Mouse (Mus musculus) midbrain, embryonic 15.5 days (tissue): ENCODE results near the gene Htr1d. TPM values are rescaled to one million over a fixed set of nuclear protein-coding genes. Genes with fewer than 3 reads are reported as not detected.

Source experiments
- ATAC-seq: fragments of 200-750 bp; cut with Nextera tagmentation; replicated peaks from 2 replicates; pipeline ENCODE4 v1.8.0; 2017; ENCODE audit warnings: moderate TSS enrichment
- H3K27ac ChIP-seq: fragments of 300-500 bp; sonication (generic); 2 replicates; pipeline ENCODE4 v1.5.1; 2015; ENCODE audit warnings: mild to moderate bottlenecking, inconsistent platforms
- H3K27me3 ChIP-seq: fragments of 300-500 bp; sonication (generic); replicated peaks from 2 replicates; pipeline ENCODE4 v1.6.1; 2015; ENCODE audit warnings: inconsistent platforms
- H3K36me3 ChIP-seq: fragments of 300-500 bp; sonication (generic); replicated peaks from 2 replicates; pipeline ENCODE4 v1.6.1; 2015; ENCODE audit warnings: inconsistent platforms
- H3K4me1 ChIP-seq: fragments of 300-500 bp; sonication (generic); 2 replicates; pipeline ENCODE4 v1.6.1; 2015; ENCODE audit warnings: inconsistent platforms
- H3K4me2 ChIP-seq: fragments of 300-500 bp; sonication (generic); 2 replicates; pipeline ENCODE4 v1.6.1; 2015; ENCODE audit warnings: inconsistent platforms, mild to moderate bottlenecking, moderate library complexity
- H3K4me3 ChIP-seq: fragments of 300-500 bp; sonication (generic); 2 replicates; pipeline ENCODE4 v1.5.1; 2015; ENCODE audit warnings: mild to moderate bottlenecking, inconsistent platforms
- H3K9ac ChIP-seq: fragments of 300-500 bp; sonication (generic); 2 replicates; pipeline ENCODE4 v1.6.1; 2015; ENCODE audit warnings: mild to moderate bottlenecking, inconsistent platforms
- H3K9me3 ChIP-seq: fragments of 300-500 bp; sonication (generic); 2 replicates; pipeline ENCODE4 v1.6.1; 2016; ENCODE audit warnings: inconsistent platforms
- WGBS: fragments of 180-500 bp; shearing (Covaris S2); methylation state at CpG from one replicate; pipeline ENCODE4 v1.1.7; 2015; ENCODE audit warnings: mixed read lengths; 5-methylcytosine and 5-hydroxymethylcytosine counted together
- polyA plus RNA-seq: library from polyadenylated mRNA; unstranded; fragments of >200 nt; fragmentation: Nextera tagmentation; extraction: Ambion mirVana; gene quantifications from 2 replicates; pipeline ENCODE4 v1.2.1, GENCODE M21; 2015

Htr1d gene
- polyA plus RNA-seq, 1 experiment from 2014 or later = 1.4 TPM

- ATAC-seq = no peak
- Histone ChIP-seq H3K4me1 (peaks cover 15% of the 10 kb centered on the region), H3K9ac (peak overlapping the region; percentile 53), H3K4me2 (peak overlapping the region; percentile 95), H3K27ac (no peak overlapping the region), H3K27me3 (peaks cover 37% of the 10 kb centered on the region), H3K9me3 (no peaks in the 10 kb centered on the region), H3K36me3 (no peaks in the 10 kb centered on the region), H3K4me3 (peak overlapping the region; percentile 49)
- WGBS = 2% methylated on average over 15 of the region's 15 CpGs
Measured at GRCm38 (mm10) chr4:136425000-136425288, 1.6 kb downstream of the Htr1d start.

DNA sequence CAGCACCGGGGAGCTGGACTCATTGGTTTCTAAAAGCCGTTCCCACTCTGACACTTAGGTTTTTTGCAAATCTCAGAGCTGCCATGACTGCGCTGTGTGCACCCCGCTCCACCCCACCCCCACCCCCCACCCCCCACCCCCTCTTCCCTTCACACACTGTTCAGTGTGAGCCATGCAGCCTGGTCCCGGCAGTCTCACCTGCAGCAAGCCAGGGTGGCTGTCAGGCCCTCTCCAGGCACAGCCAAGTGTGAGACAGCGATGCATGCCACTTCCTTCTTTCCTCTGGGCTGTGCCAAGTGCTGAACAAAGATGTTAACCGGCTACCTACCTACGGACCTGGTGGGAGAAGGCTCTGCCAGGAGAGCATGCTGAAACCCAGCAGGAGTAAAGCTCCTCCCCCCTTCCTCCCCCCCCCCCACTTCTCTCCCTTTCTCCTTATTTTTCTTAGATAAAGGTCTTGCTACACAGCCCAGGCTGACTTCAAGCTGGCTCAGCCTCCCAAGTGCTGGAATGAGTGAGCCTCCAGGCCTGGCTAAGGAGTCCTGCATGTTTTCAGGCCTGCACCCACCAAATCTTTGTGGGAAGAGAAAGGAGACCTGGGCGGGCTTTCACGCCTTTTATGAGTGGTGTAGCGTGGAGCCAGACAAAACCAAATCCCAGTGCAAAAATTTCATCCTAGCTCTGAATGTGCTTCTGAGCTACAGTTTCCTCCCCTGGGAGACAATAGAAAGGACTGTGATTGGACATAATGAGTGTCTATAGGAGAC lies 7.5 kb downstream of the Htr1d start:
- H3K9ac ChIP-seq = no peak overlapping the region
- no peaks in the 10 kb centered on the region for H3K36me3 ChIP-seq
- H3K4me2 ChIP-seq = no peak overlapping the region
- H3K4me3 ChIP-seq = no peak overlapping the region
- no peaks in the 10 kb centered on the region for H3K9me3 ChIP-seq
- H3K27ac ChIP-seq = no peak overlapping the region
- 20% methylated on average over 11 of the region's 11 CpGs for WGBS
- no peak for ATAC-seq
- H3K4me1 ChIP-seq = peaks cover 12% of the 10 kb centered on the region
- H3K27me3 ChIP-seq = 0 out of 2 replicates have a peak, but pooled peaks cover 4% of the 10 kb centered on the region

DNA sequence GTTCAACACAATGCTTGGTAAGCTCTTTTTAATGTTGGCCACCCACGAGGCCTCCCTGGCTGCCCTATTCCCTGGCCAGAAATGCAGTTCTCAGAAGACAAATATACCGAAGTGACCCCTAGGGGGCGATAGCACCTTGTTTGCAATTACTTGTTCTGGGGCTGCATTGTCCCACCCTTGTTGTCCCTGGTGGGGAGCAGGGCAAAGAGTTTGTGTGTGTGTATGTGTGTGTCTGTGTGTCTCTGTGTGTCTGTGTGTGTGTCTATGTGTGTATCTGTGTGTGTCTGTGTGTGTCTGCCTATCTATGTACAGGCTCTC lies 8.0 kb downstream of the Htr1d start:
- Histone ChIP-seq H3K36me3 (no peaks in the 10 kb centered on the region), H3K27ac (no peak overlapping the region), H3K9me3 (no peaks in the 10 kb centered on the region), H3K4me1 (peaks cover 12% of the 10 kb centered on the region), H3K4me2 (no peak overlapping the region), H3K9ac (no peak overlapping the region), H3K4me3 (no peak overlapping the region), H3K27me3 (0 out of 2 replicates have a peak, but pooled peaks cover 4% of the 10 kb centered on the region)
- 0% methylated on average over 3 of the region's 3 CpGs for WGBS
- no peak; the same call in 1 of the 2 replicates for ATAC-seq

DNA sequence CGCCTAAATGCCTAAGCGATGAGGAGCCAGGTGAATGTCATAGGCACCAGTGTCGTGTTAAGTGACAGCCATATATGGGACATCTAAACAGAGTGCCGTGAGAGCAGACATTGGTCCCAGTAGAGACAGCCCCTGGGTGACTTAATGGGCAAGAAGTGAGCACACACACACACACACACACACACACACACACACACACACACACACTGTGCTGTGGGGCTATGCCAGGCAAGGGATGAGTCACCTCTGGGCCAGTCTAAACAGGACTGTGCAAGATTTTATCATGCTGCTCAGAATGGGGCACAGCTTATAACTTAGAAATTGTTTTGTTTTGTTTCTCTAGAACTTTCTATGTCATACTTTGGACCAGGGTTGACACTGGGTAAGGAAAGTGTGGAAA lies 10.7 kb downstream of the Htr1d start:
- Histone ChIP-seq H3K9ac (no peak overlapping the region), H3K4me2 (no peak overlapping the region), H3K9me3 (no peaks in the 10 kb centered on the region), H3K36me3 (no peaks in the 10 kb centered on the region), H3K27me3 (0 out of 2 replicates have a peak, but pooled peaks cover 4% of the 10 kb centered on the region), H3K4me1 (peaks cover 12% of the 10 kb centered on the region), H3K4me3 (no peak overlapping the region), H3K27ac (no peak overlapping the region)
- no peak for ATAC-seq
- WGBS = 97% methylated on average over 4 of the region's 4 CpGs

DNA sequence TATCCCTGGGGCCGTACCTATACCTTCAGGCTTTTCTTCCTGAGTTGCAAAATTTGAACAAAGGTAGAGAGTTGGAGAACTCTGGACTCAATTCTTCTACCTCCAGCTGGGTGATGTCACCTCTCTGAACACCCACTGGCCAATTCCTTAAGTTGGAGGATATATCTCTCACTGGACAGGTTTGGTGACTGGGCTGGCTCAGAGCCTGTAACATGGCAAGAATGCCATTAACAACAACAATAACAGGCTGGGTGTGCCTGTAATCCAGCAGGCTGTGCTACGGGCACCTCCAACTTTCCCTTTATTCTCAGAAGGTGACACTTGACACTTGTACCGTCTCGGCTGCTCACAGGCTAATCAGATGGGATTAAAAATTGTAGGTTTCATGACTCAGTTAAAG lies 15.8 kb downstream of the Htr1d start:
- no peaks in the 10 kb centered on the region for H3K9me3 ChIP-seq
- H3K27ac ChIP-seq = no peak overlapping the region
- 55% methylated on average over 4 of the region's 4 CpGs for WGBS
- H3K4me1 ChIP-seq = no peaks in the 10 kb centered on the region
- no peaks in the 10 kb centered on the region for H3K27me3 ChIP-seq
- no peak overlapping the region for H3K4me3 ChIP-seq
- no peak overlapping the region for H3K9ac ChIP-seq
- no peak for ATAC-seq
- H3K36me3 ChIP-seq = no peaks in the 10 kb centered on the region
- no peak overlapping the region for H3K4me2 ChIP-seq

- Histone ChIP-seq H3K9me3 (no peaks in the 10 kb centered on the region), H3K27me3 (no peaks in the 10 kb centered on the region), H3K4me1 (no peaks in the 10 kb centered on the region), H3K27ac (no peak overlapping the region), H3K36me3 (no peaks in the 10 kb centered on the region), H3K4me3 (no peak overlapping the region), H3K9ac (no peak overlapping the region), H3K4me2 (no peak overlapping the region)
- WGBS = 70% methylated on average over 15 of the region's 15 CpGs
- ATAC-seq = no peak
Measured at GRCm38 (mm10) chr4:136441354-136442043, 18.2 kb downstream of the Htr1d start.

DNA sequence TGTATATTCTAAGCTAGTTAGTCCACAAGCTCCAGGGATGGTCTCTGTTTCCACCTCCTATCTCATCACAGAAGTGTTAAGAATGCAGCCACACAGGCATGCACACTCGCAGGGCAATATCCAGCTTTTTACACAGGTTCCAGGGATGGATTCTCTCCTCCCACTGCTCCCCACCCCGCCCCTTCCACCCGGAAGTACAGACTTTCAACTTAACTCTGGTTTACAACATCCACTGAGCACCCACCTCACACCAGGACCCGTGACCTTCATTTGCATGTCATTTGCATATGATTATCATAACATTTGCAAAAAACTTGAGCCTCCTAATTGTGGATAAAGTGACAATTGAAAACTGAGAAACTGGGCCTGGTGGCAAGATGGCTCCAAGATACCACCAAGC lies 21.2 kb downstream of the Htr1d start:
- H3K9me3 ChIP-seq = no peaks in the 10 kb centered on the region
- H3K4me2 ChIP-seq = no peak overlapping the region
- no peak overlapping the region for H3K27ac ChIP-seq
- H3K27me3 ChIP-seq = no peaks in the 10 kb centered on the region
- H3K4me3 ChIP-seq = no peak overlapping the region
- ATAC-seq = no peak
- H3K36me3 ChIP-seq = no peaks in the 10 kb centered on the region
- 76% methylated on average over 4 of the region's 4 CpGs for WGBS
- H3K9ac ChIP-seq = no peak overlapping the region
- no peaks in the 10 kb centered on the region for H3K4me1 ChIP-seq

DNA sequence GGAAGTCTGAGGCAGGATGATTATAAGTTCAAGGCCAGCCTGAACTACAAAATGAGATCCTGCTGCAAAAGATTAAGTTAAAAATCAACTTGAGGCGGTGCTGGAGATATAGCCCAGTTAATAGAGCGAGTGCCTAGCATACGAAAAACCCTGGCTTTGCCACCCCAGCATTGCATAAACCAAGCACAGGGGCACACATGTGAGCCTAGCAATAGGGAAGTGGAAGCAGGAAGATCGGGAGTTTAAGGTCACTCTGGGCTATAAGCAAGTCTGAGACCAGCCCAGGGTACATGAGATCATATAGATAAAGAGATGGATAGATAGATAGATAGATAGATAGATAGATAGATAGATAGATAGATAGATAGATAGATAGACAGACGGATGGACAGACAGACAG lies 26.5 kb downstream of the Htr1d start:
- H3K4me1 ChIP-seq = 0 out of 2 replicates have a peak, but pooled peaks cover under 1% of the 10 kb centered on the region
- no peak overlapping the region for H3K27ac ChIP-seq
- no peak overlapping the region for H3K4me2 ChIP-seq
- no peak for ATAC-seq
- H3K4me3 ChIP-seq = no peak overlapping the region
- no peaks in the 10 kb centered on the region for H3K27me3 ChIP-seq
- H3K9ac ChIP-seq = no peak overlapping the region
- no peaks in the 10 kb centered on the region for H3K9me3 ChIP-seq
- WGBS = 92% methylated on average over 5 of the region's 5 CpGs
- H3K36me3 ChIP-seq = no peaks in the 10 kb centered on the region

GRCm38 (mm10) chr4:136450271-136450670 lies 26.9 kb downstream of the Htr1d start:
- H3K4me2 ChIP-seq = no peak overlapping the region
- H3K4me3 ChIP-seq = no peak overlapping the region
- no peaks in the 10 kb centered on the region for H3K9me3 ChIP-seq
- H3K36me3 ChIP-seq = no peaks in the 10 kb centered on the region
- ATAC-seq = no peak
- WGBS = 83% methylated on average over 4 of the region's 4 CpGs
- 0 out of 2 replicates have a peak, but pooled peaks cover 4% of the 10 kb centered on the region for H3K4me1 ChIP-seq
- no peak overlapping the region for H3K27ac ChIP-seq
- H3K27me3 ChIP-seq = no peaks in the 10 kb centered on the region
- H3K9ac ChIP-seq = no peak overlapping the region

DNA sequence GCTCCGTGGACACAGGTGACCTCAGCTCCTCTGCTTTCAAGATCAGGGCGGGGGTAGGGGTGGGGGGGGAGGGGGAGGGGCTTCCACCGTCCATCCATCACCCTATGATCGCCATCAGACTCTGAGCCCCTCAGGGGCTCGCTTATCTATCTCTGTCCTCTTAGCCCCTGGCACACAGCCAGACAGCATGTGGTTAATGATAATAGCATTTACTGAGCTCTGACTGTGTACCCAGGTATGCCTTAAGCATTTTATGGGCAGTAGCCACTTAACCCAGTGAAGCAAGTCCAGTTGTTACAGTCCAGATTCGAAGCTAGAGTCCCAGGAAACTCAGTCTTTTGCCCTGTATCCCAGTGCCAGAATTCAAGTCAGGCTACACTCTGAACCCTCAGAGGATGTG lies 28.2 kb downstream of the Htr1d start:
- Histone ChIP-seq H3K4me2 (no peak overlapping the region), H3K27me3 (no peaks in the 10 kb centered on the region), H3K9ac (no peak overlapping the region), H3K4me1 (0 out of 2 replicates have a peak, but pooled peaks cover 4% of the 10 kb centered on the region), H3K27ac (no peak overlapping the region), H3K36me3 (no peaks in the 10 kb centered on the region), H3K9me3 (no peaks in the 10 kb centered on the region), H3K4me3 (no peak overlapping the region)
- WGBS = 27% methylated on average over 6 of the region's 6 CpGs
- ATAC-seq = no peak

DNA sequence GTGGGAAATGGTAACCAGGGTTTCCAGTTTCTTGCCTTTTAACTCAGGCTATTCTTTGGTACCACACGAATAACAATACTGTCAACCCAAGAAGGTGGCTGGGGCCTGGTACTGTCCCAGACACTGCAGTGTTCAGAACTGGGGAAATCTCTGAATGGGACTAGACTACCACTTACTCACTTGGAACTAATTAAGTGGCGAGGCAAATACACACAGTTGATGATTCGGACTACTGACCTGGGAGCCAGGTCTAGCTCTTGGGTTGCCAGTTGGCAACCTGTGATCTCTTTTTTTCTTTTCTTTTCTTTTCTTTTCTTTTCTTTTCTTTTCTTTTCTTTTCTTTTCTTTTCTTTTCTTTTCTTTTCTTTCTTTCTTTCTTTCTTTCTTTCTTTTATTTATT lies 29.0 kb downstream of the Htr1d start:
- H3K9ac ChIP-seq = no peak overlapping the region
- H3K36me3 ChIP-seq = no peaks in the 10 kb centered on the region
- 81% methylated on average over 3 of the region's 3 CpGs for WGBS
- ATAC-seq = no peak
- no peak overlapping the region for H3K27ac ChIP-seq
- H3K4me2 ChIP-seq = no peak overlapping the region
- no peaks in the 10 kb centered on the region for H3K9me3 ChIP-seq
- no peaks in the 10 kb centered on the region for H3K27me3 ChIP-seq
- 0 out of 2 replicates have a peak, but pooled peaks cover 4% of the 10 kb centered on the region for H3K4me1 ChIP-seq
- no peak overlapping the region for H3K4me3 ChIP-seq

DNA sequence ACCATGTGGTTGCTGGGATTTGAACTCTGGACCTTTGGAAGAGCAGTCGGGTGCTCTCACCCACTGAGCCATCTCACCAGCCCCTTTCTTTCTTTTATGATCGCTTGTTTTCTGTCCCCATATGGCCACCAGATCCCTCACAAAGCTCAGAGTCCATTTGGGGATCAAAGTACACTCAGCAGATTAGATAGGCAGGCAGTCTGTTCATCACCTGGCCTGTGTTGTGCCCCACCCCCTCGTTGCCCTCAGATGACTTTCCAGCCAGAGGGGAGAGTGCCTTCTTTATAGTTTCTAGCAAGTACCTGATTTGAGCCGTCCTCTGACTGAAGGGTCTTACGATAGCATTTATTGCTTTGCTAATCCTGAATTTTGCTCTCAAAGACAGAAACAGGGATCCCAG lies 29.5 kb downstream of the Htr1d start:
- Histone ChIP-seq H3K4me2 (no peak overlapping the region), H3K9ac (no peak overlapping the region), H3K36me3 (no peaks in the 10 kb centered on the region), H3K4me1 (0 out of 2 replicates have a peak, but pooled peaks cover 4% of the 10 kb centered on the region), H3K27ac (no peak overlapping the region), H3K4me3 (no peak overlapping the region), H3K9me3 (no peaks in the 10 kb centered on the region), H3K27me3 (no peaks in the 10 kb centered on the region)
- ATAC-seq = no peak
- 75% methylated on average over 5 of the region's 5 CpGs for WGBS

DNA sequence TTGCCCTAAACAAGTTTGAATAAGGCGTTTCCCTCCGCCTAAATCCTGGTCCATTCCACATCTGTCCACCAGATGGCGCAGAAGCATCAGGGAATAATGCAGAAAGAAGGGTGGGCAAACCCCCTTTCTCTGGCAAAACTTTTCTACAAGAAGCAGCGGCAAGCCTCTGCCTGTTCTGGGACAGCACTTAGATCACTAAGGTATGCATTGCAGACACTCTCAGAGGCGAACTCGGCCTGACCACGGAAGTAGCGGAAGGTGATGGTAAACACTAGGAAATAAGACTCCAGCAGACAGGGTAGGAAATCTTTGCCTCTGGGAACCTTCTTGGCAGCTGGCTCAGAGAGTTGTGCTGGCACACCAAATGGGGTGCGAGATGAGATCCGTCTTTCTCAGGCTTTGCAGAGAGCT lies 31.5 kb downstream of the Htr1d start:
- ATAC-seq = no peak
- Histone ChIP-seq H3K9me3 (no peaks in the 10 kb centered on the region), H3K36me3 (no peaks in the 10 kb centered on the region), H3K4me1 (0 out of 2 replicates have a peak, but pooled peaks cover 4% of the 10 kb centered on the region), H3K9ac (no peak overlapping the region), H3K27ac (no peak overlapping the region), H3K4me3 (no peak overlapping the region), H3K27me3 (0 out of 2 replicates have a peak, but pooled peaks cover 3% of the 10 kb centered on the region), H3K4me2 (peak overlapping the region; percentile 11; the same call in 1 of the 2 replicates)
- 10% methylated on average over 10 of the region's 10 CpGs for WGBS
